Mouse (Mus musculus) lung, embryonic 14.5 days (tissue): Measurements from ENCODE around the gene Strn4. TPM values are rescaled to one million over a fixed set of nuclear protein-coding genes. Genes with fewer than 3 reads are reported as not detected.
A peak's percentile ranks its signal among the peaks of the same experiment; 100 is the strongest.

Experiments
- ATAC-seq: fragments of 200-750 bp; cut with Nextera tagmentation; 2 replicates; pipeline ENCODE4 v1.8.0; 2017; ENCODE audit warnings: mild to moderate bottlenecking, moderate TSS enrichment, moderate library complexity; ENCODE audit not compliant: insufficient read depth
- DNase-seq: peaks from one replicate; pipeline ENCODE4 v3.0.0-alpha.2; 2015
- H3K27ac ChIP-seq: fragments of 300-500 bp; sonication (generic); 2 replicates; pipeline ENCODE4 v1.5.1; 2014; ENCODE audit warnings: low read depth, mild to moderate bottlenecking, moderate library complexity
- H3K27me3 ChIP-seq: fragments of 300-500 bp; sonication (generic); 2 replicates; pipeline ENCODE4 v1.6.1; 2014; ENCODE audit warnings: low read length, control low read depth; ENCODE audit not compliant: insufficient read depth
- H3K36me3 ChIP-seq: fragments of 300-500 bp; sonication (generic); 2 replicates; pipeline ENCODE4 v1.6.1; 2014; ENCODE audit warnings: control low read depth; ENCODE audit not compliant: insufficient read depth
- H3K4me1 ChIP-seq: fragments of 300-500 bp; sonication (generic); 2 replicates; pipeline ENCODE4 v1.6.1; 2014; ENCODE audit warnings: antibody characterized with exemption, control low read depth; ENCODE audit not compliant: insufficient read depth
- H3K4me2 ChIP-seq: fragments of 300-500 bp; sonication (generic); 2 replicates; pipeline ENCODE4 v1.6.1; 2014; ENCODE audit warnings: mild to moderate bottlenecking
- H3K4me3 ChIP-seq: fragments of 300-500 bp; sonication (generic); 2 replicates; pipeline ENCODE4 v1.5.1; 2014; ENCODE audit warnings: low read depth, low read length
- H3K9ac ChIP-seq: fragments of 300-500 bp; sonication (generic); 2 replicates; pipeline ENCODE4 v1.6.1; 2014
- H3K9me3 ChIP-seq: fragments of 300-500 bp; sonication (generic); 2 replicates; pipeline ENCODE4 v1.6.1; 2016; ENCODE audit warnings: low read depth, low read length, control low read depth
- CTCF ChIP-seq: IDR thresholded peaks from 2 replicates; pipeline ENCODE4 v1.5.1; 2016; ENCODE audit warnings: antibody characterized with exemption, low read depth
- WGBS: fragments of 180-500 bp; shearing (Covaris S2); extraction: QIAGEN DNeasy Blood & Tissue Kit; methylation state at CpG from one replicate; pipeline ENCODE4 v1.1.7; 2014; 5-methylcytosine and 5-hydroxymethylcytosine counted together
- polyA plus RNA-seq: library from polyadenylated mRNA; unstranded; fragments of >200 nt; fragmentation: Nextera tagmentation; extraction: Ambion mirVana; gene quantifications from 2 replicates; pipeline ENCODE4 v1.2.1, GENCODE M21; 2014

Gene Strn4
- 117 and 134 TPM in 2 replicates for polyA plus RNA-seq

GRCm38 (mm10) chr7:16815351-16815941 is at the start of gene Strn4:
Strn4 (plus strand) TSS chr7:16815889.
- DNase-seq = peak; percentile 69
- Histone ChIP-seq H3K4me1 (peaks cover 35% of the 10 kb centered on the region), H3K4me3 (peak within 1 kb of the TSS; percentile 99), H3K27ac (peak within 1 kb of the TSS; percentile 99), H3K4me2 (peak within 1 kb of the TSS; percentile 97), H3K9me3 (no peaks in the 10 kb centered on the region), H3K27me3 (peaks cover 12% of the 10 kb centered on the region; the same call in 1 of the 2 replicates), H3K36me3 (peaks cover 21% of the 10 kb centered on the region), H3K9ac (peak within 1 kb of the TSS; percentile 100)
- WGBS = 0% methylated on average over 1 of the region's 1 CpGs
- no peak for TF ChIP-seq CTCF
- peak; percentile 18; the same call in 1 of the 2 replicates for ATAC-seq

GRCm38 (mm10) chr7:16766443-16766842 is 49.2 kb upstream of the Strn4 start:
- no peak for DNase-seq
- Histone ChIP-seq H3K9ac (no peak overlapping the region), H3K4me1 (no peaks in the 10 kb centered on the region; the same call in 1 of the 2 replicates), H3K27me3 (no peaks in the 10 kb centered on the region), H3K27ac (no peak overlapping the region), H3K4me3 (no peak overlapping the region), H3K4me2 (no peak overlapping the region), H3K36me3 (no peaks in the 10 kb centered on the region), H3K9me3 (no peaks in the 10 kb centered on the region)
- no peak for TF ChIP-seq CTCF
- 42% methylated on average over 2 of the region's 2 CpGs for WGBS
- no peak for ATAC-seq

GRCm38 (mm10) chr7:16775888-16776287 is 39.8 kb upstream of the Strn4 start:
- Histone ChIP-seq H3K9ac (no peak overlapping the region), H3K4me1 (no peaks in the 10 kb centered on the region), H3K4me3 (no peak overlapping the region), H3K9me3 (no peaks in the 10 kb centered on the region), H3K27ac (no peak overlapping the region), H3K36me3 (no peaks in the 10 kb centered on the region), H3K4me2 (no peak overlapping the region), H3K27me3 (no peaks in the 10 kb centered on the region)
- DNase-seq (no peak), ATAC-seq (no peak)
- TF ChIP-seq CTCF = no peak
- WGBS = 48% methylated on average over 5 of the region's 5 CpGs

GRCm38 (mm10) chr7:16780076-16780475 is 35.6 kb upstream of the Strn4 start:
- 53% methylated on average over 5 of the region's 5 CpGs for WGBS
- no peak for TF ChIP-seq CTCF
- peaks cover 10% of the 10 kb centered on the region for H3K4me1 ChIP-seq
- ATAC-seq (no peak), DNase-seq (peak; percentile 25)
- no peak overlapping the region for H3K4me2 ChIP-seq
- H3K27ac ChIP-seq = no peak overlapping the region
- no peaks in the 10 kb centered on the region for H3K9me3 ChIP-seq
- H3K9ac ChIP-seq = no peak overlapping the region
- no peak overlapping the region for H3K4me3 ChIP-seq
- no peaks in the 10 kb centered on the region for H3K27me3 ChIP-seq
- H3K36me3 ChIP-seq = no peaks in the 10 kb centered on the region

- Histone ChIP-seq H3K9me3 (no peaks in the 10 kb centered on the region), H3K4me1 (peaks cover 10% of the 10 kb centered on the region), H3K27ac (peak within 1 kb of the TSS; percentile 65; the same call in 1 of the 2 replicates), H3K9ac (peak within 1 kb of the TSS; percentile 72), H3K4me3 (peak within 1 kb of the TSS; percentile 71), H3K36me3 (no peaks in the 10 kb centered on the region), H3K4me2 (peak within 1 kb of the TSS; percentile 100), H3K27me3 (no peaks in the 10 kb centered on the region)
- peak; percentile 20; the same call in 1 of the 2 replicates for TF ChIP-seq CTCF
- WGBS = 3% methylated on average over 34 of the region's 34 CpGs
- ATAC-seq (peak; percentile 81), DNase-seq (peak; percentile 97)
Measured at GRCm38 (mm10) chr7:16780825-16781554, 34.7 kb upstream of the Strn4 start, which contains the start of gene Slc1a5. Slc1a5 (plus strand) TSS chr7:16781340.

- H3K9ac ChIP-seq = peak overlapping the region; percentile 72
- H3K4me1 ChIP-seq = peaks cover 10% of the 10 kb centered on the region
- no peaks in the 10 kb centered on the region for H3K9me3 ChIP-seq
- no peaks in the 10 kb centered on the region for H3K27me3 ChIP-seq
- H3K4me3 ChIP-seq = peak overlapping the region; percentile 71
- peak overlapping the region; percentile 100 for H3K4me2 ChIP-seq
- no peaks in the 10 kb centered on the region for H3K36me3 ChIP-seq
- ATAC-seq (no peak), DNase-seq (no peak)
- no peak for TF ChIP-seq CTCF
- peak overlapping the region; percentile 65; the same call in 1 of the 2 replicates for H3K27ac ChIP-seq
- 0% methylated on average over 10 of the region's 10 CpGs for WGBS
Measured at GRCm38 (mm10) chr7:16781555-16781815, 34.2 kb upstream of the Strn4 start.
